Mouse (Mus musculus) retina, postnatal 7 days (tissue): ENCODE measurements around the gene Rbm4.

ENCODE experiments used
- DNase-seq: peaks from one replicate; pipeline ENCODE4 v3.0.0-alpha.2; 2012; ENCODE audit warnings: low read depth, low spot score

Gene Rbm4

GRCm38 (mm10) chr19:4741482-4741881, 52.2 kb downstream of the Rbm4 start:
- no peak for DNase-seq

GRCm38 (mm10) chr19:4739762-4740161, 53.9 kb downstream of the Rbm4 start:
- no peak for DNase-seq

- no peak for DNase-seq
These were observed 54.6 kb downstream of the Rbm4 start for GRCm38 (mm10) chr19:4739053-4739452.

- DNase-seq: no peak
These were observed 55.8 kb downstream of the Rbm4 start for GRCm38 (mm10) chr19:4737866-4738265.
